Mouse (Mus musculus) mouse embryonic stem cell (cell line): ENCODE data around the gene Fbxo17.
"Not testable (repeated sequence)": the region's sequence is repeated elsewhere in the genome, so short reads cannot be mapped to it uniquely, and the experiment has no call there.

Experiments used
- in situ Hi-C, 2 experiments: fragments of 300-500 bp; cut with MboI; formaldehyde crosslinking; loops; 1 replicate in 1 of 2; 3 replicates in 1 of 2; pipeline ENCODE4 v1.14.3; 2019 to 2020; ENCODE audit warnings: low sequenced_read_pairs in 2 of 2, low pct_unique_long_range_greater_than_20kb in 1 of 2, mixed read lengths in 1 of 2; ENCODE audit not compliant: unreplicated experiment in 1 of 2

Gene Fbxo17

GRCm38 (mm10) chr7:28716590-28717281 is at the start of gene Fbxo17:
Gene Fbxo17, plus strand, starts transcription at chr7:28716804.
- in situ Hi-C loops: no loop called here

- in situ Hi-C loops: no loop called here
These were observed 45.4 kb upstream of the Fbxo17 start for GRCm38 (mm10) chr7:28671172-28671571.

- in situ Hi-C loops: no loop called here
These were observed 44.3 kb upstream of the Fbxo17 start for GRCm38 (mm10) chr7:28672276-28672675.

- in situ Hi-C loops: not testable (repeated sequence)
These were observed 43.8 kb upstream of the Fbxo17 start for GRCm38 (mm10) chr7:28672786-28673185.

- in situ Hi-C loops: no loop called here
These were observed 41.6 kb upstream of the Fbxo17 start for GRCm38 (mm10) chr7:28674994-28675393.

- in situ Hi-C loops: no loop called here
These were observed 40.9 kb upstream of the Fbxo17 start for GRCm38 (mm10) chr7:28675746-28676145.

GRCm38 (mm10) chr7:28676811-28677541 is 39.6 kb upstream of the Fbxo17 start:
- in situ Hi-C loops: no loop called here

GRCm38 (mm10) chr7:28677624-28678023 is 39.0 kb upstream of the Fbxo17 start:
- in situ Hi-C loops: no loop called here

GRCm38 (mm10) chr7:28691075-28691474 is 25.5 kb upstream of the Fbxo17 start:
- in situ Hi-C loops: no loop called here

- in situ Hi-C loops: no loop called here
These were observed 23.9 kb upstream of the Fbxo17 start, which contains the start of gene Fbxo27 for GRCm38 (mm10) chr7:28692545-28693320. Gene Fbxo27, plus strand, starts transcription at chr7:28692849.

- in situ Hi-C loops: no loop called here
These were observed 23.2 kb upstream of the Fbxo17 start for GRCm38 (mm10) chr7:28693321-28693966.

- in situ Hi-C loops: no loop called here
These were observed 22.2 kb upstream of the Fbxo17 start for GRCm38 (mm10) chr7:28694423-28694822.

GRCm38 (mm10) chr7:28694966-28695511 is 21.6 kb upstream of the Fbxo17 start:
- in situ Hi-C loops: no loop called here

GRCm38 (mm10) chr7:28697277-28697676 is 19.3 kb upstream of the Fbxo17 start:
- in situ Hi-C loops: no loop called here

- in situ Hi-C loops: no loop called here
These were observed 16.3 kb upstream of the Fbxo17 start for GRCm38 (mm10) chr7:28700269-28700668.

GRCm38 (mm10) chr7:28701306-28701705 is 15.3 kb upstream of the Fbxo17 start:
- in situ Hi-C loops: not testable (repeated sequence)

- in situ Hi-C loops: no loop called here
These were observed 13.9 kb upstream of the Fbxo17 start for GRCm38 (mm10) chr7:28702601-28703143.

- in situ Hi-C loops: no loop called here
These were observed 7.2 kb upstream of the Fbxo17 start for GRCm38 (mm10) chr7:28709454-28709853.
